In the genomic region with DNA sequence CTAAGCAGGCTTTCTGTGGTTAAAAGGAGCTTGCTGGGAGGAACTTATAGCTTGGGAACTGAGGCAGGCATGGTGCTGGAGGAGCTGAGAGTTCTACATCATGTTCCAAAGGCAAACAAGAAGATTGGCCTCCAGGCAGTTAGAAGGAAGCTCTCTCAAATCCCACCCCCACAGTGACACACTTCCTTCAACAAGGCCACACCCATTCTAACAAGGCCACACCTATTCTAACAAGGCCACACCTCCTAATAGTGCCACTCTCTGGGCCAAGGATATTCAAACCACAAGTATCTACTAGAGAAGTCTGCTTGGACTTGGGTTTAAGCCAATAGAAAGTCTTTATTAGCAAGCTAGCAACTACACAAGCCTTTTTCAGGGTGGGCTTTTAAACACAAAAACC, we compare ENCODE assay signal across 23 mouse cellular contexts. TPM values are rescaled to one million over a fixed set of nuclear protein-coding genes. Genes with fewer than 3 reads are reported as not detected.
DNase-seq lines count a peak whose midpoint lies in the region; ATAC-seq lines count a peak whose summit lies in the region.
"Had no signal": no experiment of that assay in that cellular context is flagged by ENCODE, and none has a peak within 500 bp of the region (broad histone marks: within the 10 kb centered on the region; RNA-seq: fewer than 3 reads in every experiment).

No protein-coding gene starts in this region.

- peaks cover 5% of the 10 kb centered on the region for H3K9me3 ChIP-seq in megakaryocyte, embryonic 14.5 days
- H3K9me3 ChIP-seq: embryonic facial prominence, embryonic 13.5 days; G1E; hindbrain, embryonic 12.5 days; limb, embryonic 10.5 days; neural tube, embryonic 12.5 days had no signal

- peak; percentile 51 for DNase-seq in CD4-positive, CD25-positive, alpha-beta regulatory T cell, adult 2 months (ENCODE audit: low read depth, low spot score)
- DNase-seq in ZHBTc4 (ENCODE audit: low read depth, low spot score) = peak; percentile 35
- no peak for DNase-seq in layer of hippocampus, postnatal 14 days (ENCODE audit: low spot score in 2 of 2)
- no peak for DNase-seq in cerebellum, postnatal 36 days
- DNase-seq in layer of hippocampus, adult 18-20 months (ENCODE audit: low spot score in 2 of 2) = no peak
- DNase-seq: cerebellum, adult 2 months; heart, postnatal 10 days; kidney, adult 8-10 months; kidney, postnatal 14 days; lung, embryonic 14.5 days; right cerebral cortex, postnatal 4 days; thymus, postnatal 14 days had no signal

- peak overlapping the region; percentile 71 for H3K4me3 ChIP-seq in megakaryocyte, embryonic 14.5 days (replicated peaks)
- H3K4me3 ChIP-seq: embryonic facial prominence, embryonic 13.5 days; hindbrain, embryonic 12.5 days; left cerebral cortex, adult 2 months; limb, embryonic 10.5 days; neural tube, embryonic 12.5 days had no signal

- H3K36me3 ChIP-seq in megakaryocyte, embryonic 14.5 days (replicated peaks; ENCODE audit: low read length) = peaks cover 4% of the 10 kb centered on the region
- H3K36me3 ChIP-seq: embryonic facial prominence, embryonic 13.5 days; G1E; hindbrain, embryonic 12.5 days; limb, embryonic 10.5 days; neural tube, embryonic 12.5 days had no signal

- H3K4me1 ChIP-seq in megakaryocyte, embryonic 14.5 days = peaks cover 65% of the 10 kb centered on the region

- ATAC-seq in CD4-positive, CD25-positive, alpha-beta regulatory T cell, adult 4 months = no peak
- ATAC-seq in megakaryocyte, adult 5-6 weeks (ENCODE audit: poor library complexity, severe bottlenecking) = no peak
- ATAC-seq: forebrain, embryonic 14.5 days; inflammation-experienced regulatory T-cells, adult 6 months had no signal

- peaks cover 4% of the 10 kb centered on the region for H3K27me3 ChIP-seq in megakaryocyte, embryonic 14.5 days (replicated peaks)
- H3K27me3 ChIP-seq: embryonic facial prominence, embryonic 13.5 days; hindbrain, embryonic 12.5 days; neural tube, embryonic 12.5 days had no signal

RNA-seq across cellular contexts. Expression of a gene that starts 46.7 kb away (rescaled TPM):
- polyA plus RNA-seq in CD4-positive, CD25-positive, alpha-beta regulatory T cell, adult 4 months (2017; shearing (Covaris generic)) = 1 to 10 TPM; 1.9 to 3.1 TPM
- not detected in 2 replicates for polyA plus RNA-seq in megakaryocyte, embryonic 14.5 days (2012; ENCODE audit: insufficient read depth, low replicate concordance)
- 0.13 TPM in 1 of 2 replicates, not detected in the other for total RNA-seq in megakaryocyte, adult 5-6 weeks (2015)
- 12.9 and 15.8 TPM in 2 replicates for total RNA-seq in megakaryocyte, adult 5-6 weeks (2017)
- total RNA-seq in layer of hippocampus, postnatal 14 days (2021) = 1 to 10 TPM; 2.2 TPM
- 1 to 10 TPM; 3.9 to 4.8 TPM for total RNA-seq in layer of hippocampus, adult 18-20 months (2021)

Comparison
In these comparisons a context has a peak if more than half of its experiments do, and no peak if none do; other contexts are left out.
1. DNase-seq: peak in CD4-positive, CD25-positive, alpha-beta regulatory T cell, adult 2 months (single experiment) and ZHBTc4 (single experiment); none in layer of hippocampus, postnatal 14 days (0 of 2), cerebellum, postnatal 36 days (0 of 2) and layer of hippocampus, adult 18-20 months (0 of 2).